Mouse (Mus musculus): ENCODE results near the gene Bcl11a. TPM values are rescaled to one million over a fixed set of nuclear protein-coding genes. Genes with fewer than 3 reads are reported as not detected.

Gene Bcl11a
- polyA plus RNA-seq, 1 experiment from 2014 or later, result 0.95 TPM

DNA sequence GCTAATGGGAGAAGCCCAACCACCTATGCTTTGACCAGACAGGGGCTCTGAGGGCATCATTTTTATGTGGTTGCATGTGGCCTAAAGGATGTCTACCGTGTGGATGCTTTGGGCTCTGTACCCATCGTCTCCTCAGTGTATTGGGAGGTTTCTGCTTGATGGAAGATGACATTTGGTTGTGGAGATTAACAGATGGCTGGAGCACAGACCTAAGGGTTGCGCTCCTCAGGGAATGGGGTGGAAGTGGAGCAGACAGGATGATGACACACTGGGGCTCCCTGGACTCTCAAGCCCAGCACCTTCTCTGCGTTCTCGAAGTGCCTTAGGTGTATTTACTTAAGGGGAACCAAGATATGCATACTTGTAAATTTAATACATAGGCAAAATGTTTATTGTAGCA, 56.1 kb downstream of the Bcl11a start:
- Histone ChIP-seq H3K4me1 (replicated peaks; ENCODE audit: insufficient read depth, low read length) (no peaks in the 10 kb centered on the region), H3K9ac (ENCODE audit: low read depth, low read length) (no peak overlapping the region), H3K4me2 (ENCODE audit: low read length) (no peak overlapping the region), H3K9me3 (replicated peaks; ENCODE audit: low read length) (no peaks in the 10 kb centered on the region), H3K27me3 (ENCODE audit: insufficient read depth, low read length) (no peaks in the 10 kb centered on the region), H3K27ac (no peak overlapping the region), H3K4me3 (replicated peaks; ENCODE audit: low read depth, low read length) (no peak overlapping the region), H3K36me3 (ENCODE audit: insufficient read depth, low read length) (no peaks in the 10 kb centered on the region)
- no peak for TF ChIP-seq CTCF (IDR thresholded peaks at IDR 0.05; ENCODE audit: low read depth)
- DNase-seq (ENCODE audit: low spot score), result no peak
- no peak for ATAC-seq (replicated peaks; ENCODE audit: low FRiP score, low read depth)
- WGBS, result 89% methylated on average over 5 of the region's 5 CpGs

GRCm38 (mm10) chr11:24135244-24135643, 57.4 kb downstream of the Bcl11a start:
- no peaks in the 10 kb centered on the region for H3K27me3 ChIP-seq (ENCODE audit: insufficient read depth, low read length)
- H3K9ac ChIP-seq (ENCODE audit: low read depth, low read length), result no peak overlapping the region
- no peaks in the 10 kb centered on the region for H3K36me3 ChIP-seq (ENCODE audit: insufficient read depth, low read length)
- TF ChIP-seq CTCF (IDR thresholded peaks at IDR 0.05; ENCODE audit: low read depth), result no peak
- 64% methylated on average over 2 of the region's 2 CpGs for WGBS
- H3K9me3 ChIP-seq (replicated peaks; ENCODE audit: low read length), result no peaks in the 10 kb centered on the region
- H3K27ac ChIP-seq, result no peak overlapping the region
- no peak overlapping the region for H3K4me2 ChIP-seq (ENCODE audit: low read length)
- H3K4me1 ChIP-seq (replicated peaks; ENCODE audit: insufficient read depth, low read length), result no peaks in the 10 kb centered on the region
- no peak for ATAC-seq (replicated peaks; ENCODE audit: low FRiP score, low read depth)
- DNase-seq (ENCODE audit: low spot score), result no peak
- H3K4me3 ChIP-seq (replicated peaks; ENCODE audit: low read depth, low read length), result no peak overlapping the region

GRCm38 (mm10) chr11:24136084-24136785, 58.4 kb downstream of the Bcl11a start:
- Histone ChIP-seq H3K4me2 (ENCODE audit: low read length) (no peak overlapping the region), H3K4me3 (replicated peaks; ENCODE audit: low read depth, low read length) (no peak overlapping the region), H3K9ac (ENCODE audit: low read depth, low read length) (no peak overlapping the region), H3K27me3 (ENCODE audit: insufficient read depth, low read length) (no peaks in the 10 kb centered on the region), H3K36me3 (ENCODE audit: insufficient read depth, low read length) (no peaks in the 10 kb centered on the region), H3K4me1 (replicated peaks; ENCODE audit: insufficient read depth, low read length) (no peaks in the 10 kb centered on the region), H3K27ac (no peak overlapping the region), H3K9me3 (replicated peaks; ENCODE audit: low read length) (no peaks in the 10 kb centered on the region)
- no peak for TF ChIP-seq CTCF (IDR thresholded peaks at IDR 0.05; ENCODE audit: low read depth)
- 68% methylated on average over 6 of the region's 6 CpGs for WGBS
- DNase-seq (ENCODE audit: low spot score) (no peak), ATAC-seq (replicated peaks; ENCODE audit: low FRiP score, low read depth) (no peak)

DNA sequence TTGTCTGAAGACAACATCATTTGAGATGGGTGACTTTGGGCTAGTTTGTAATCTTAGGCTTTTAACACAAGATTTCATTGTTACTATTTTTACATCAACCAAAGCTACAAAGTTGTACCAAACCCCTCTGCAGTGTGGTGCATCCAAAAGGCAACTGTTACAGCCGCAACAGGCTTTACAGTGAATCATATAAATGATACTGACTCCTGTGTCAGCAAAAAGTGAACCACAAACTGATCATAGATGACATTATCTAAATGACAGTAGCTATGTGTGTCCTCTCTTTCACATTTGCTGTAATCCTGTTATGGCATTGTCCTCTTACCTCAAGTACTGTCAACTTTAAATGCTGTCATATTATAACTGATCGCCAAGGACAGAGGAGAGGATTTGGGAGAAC, 60.0 kb downstream of the Bcl11a start:
- Histone ChIP-seq H3K9me3 (replicated peaks; ENCODE audit: low read length) (no peaks in the 10 kb centered on the region), H3K27me3 (ENCODE audit: insufficient read depth, low read length) (no peaks in the 10 kb centered on the region), H3K4me3 (replicated peaks; ENCODE audit: low read depth, low read length) (no peak overlapping the region), H3K36me3 (ENCODE audit: insufficient read depth, low read length) (no peaks in the 10 kb centered on the region), H3K27ac (no peak overlapping the region), H3K9ac (ENCODE audit: low read depth, low read length) (no peak overlapping the region), H3K4me1 (replicated peaks; ENCODE audit: insufficient read depth, low read length) (no peaks in the 10 kb centered on the region), H3K4me2 (ENCODE audit: low read length) (no peak overlapping the region)
- 96% methylated on average over 2 of the region's 2 CpGs for WGBS
- DNase-seq (ENCODE audit: low spot score) (no peak), ATAC-seq (replicated peaks; ENCODE audit: low FRiP score, low read depth) (no peak)
- TF ChIP-seq CTCF (IDR thresholded peaks at IDR 0.05; ENCODE audit: low read depth), result no peak

DNA sequence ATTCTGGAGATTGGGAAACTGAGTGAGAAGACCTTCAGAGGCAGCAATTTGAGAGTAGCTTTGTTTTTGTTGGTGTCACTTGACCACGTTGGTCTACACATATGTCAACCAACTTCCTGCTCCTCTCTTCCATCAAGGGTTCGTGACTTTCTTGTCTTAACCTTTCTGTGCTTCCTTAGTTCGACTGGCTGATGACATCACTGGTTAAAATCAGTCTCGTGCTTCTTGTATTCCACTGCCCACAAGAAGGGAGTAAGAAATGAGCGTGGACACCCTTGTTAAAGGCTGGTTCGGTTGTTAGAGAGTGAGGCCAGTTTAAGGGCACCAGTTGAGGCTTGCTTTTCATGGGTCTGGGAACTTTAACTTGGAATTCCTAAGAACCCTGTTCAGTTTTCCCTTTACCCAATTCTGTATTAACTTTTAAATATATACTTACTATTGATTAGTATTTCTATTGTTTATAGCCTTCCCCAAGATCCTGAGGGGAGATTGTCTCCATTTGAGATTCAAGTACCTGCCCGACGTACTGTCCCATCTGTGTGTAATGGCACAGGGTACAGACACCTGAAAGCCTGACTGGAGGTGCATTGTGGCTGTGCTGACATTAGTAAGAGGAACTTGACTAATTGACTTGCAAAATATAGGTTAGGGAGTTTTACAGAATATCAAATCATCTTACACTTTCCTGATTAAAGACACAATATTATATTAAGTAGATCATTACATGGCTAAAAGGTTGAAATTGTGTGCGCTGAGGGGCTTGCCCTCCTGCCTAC, 60.9 kb downstream of the Bcl11a start:
- no peak for ATAC-seq (replicated peaks; ENCODE audit: low FRiP score, low read depth)
- Histone ChIP-seq H3K9me3 (replicated peaks; ENCODE audit: low read length) (no peaks in the 10 kb centered on the region), H3K4me2 (ENCODE audit: low read length) (no peak overlapping the region), H3K4me3 (replicated peaks; ENCODE audit: low read depth, low read length) (no peak overlapping the region), H3K27me3 (ENCODE audit: insufficient read depth, low read length) (no peaks in the 10 kb centered on the region), H3K36me3 (ENCODE audit: insufficient read depth, low read length) (no peaks in the 10 kb centered on the region), H3K4me1 (replicated peaks; ENCODE audit: insufficient read depth, low read length) (no peaks in the 10 kb centered on the region), H3K9ac (ENCODE audit: low read depth, low read length) (no peak overlapping the region), H3K27ac (no peak overlapping the region)
- WGBS, result 73% methylated on average over 9 of the region's 9 CpGs
- no peak for DNase-seq (ENCODE audit: low spot score)
- TF ChIP-seq CTCF (IDR thresholded peaks at IDR 0.05; ENCODE audit: low read depth), result no peak

DNA sequence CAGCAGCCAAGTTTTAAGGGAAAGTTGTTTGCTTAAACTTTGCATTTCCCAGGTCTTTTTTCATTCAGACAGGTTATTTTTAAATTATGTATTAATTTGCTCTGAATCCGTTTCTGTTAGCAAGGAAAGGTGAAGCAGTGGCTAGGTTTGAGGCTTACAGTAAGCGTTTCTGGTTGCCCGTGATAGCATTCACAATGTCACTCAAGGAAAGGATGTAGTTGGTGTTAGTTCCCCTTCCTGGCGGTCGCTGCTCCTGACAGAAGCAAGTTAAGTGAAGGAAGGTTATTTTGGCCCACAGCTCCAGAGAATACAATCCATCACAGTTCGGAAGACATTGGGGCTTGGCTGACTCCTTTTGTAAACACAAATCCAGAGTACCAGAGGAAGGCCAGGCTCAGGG, 61.6 kb downstream of the Bcl11a start:
- Histone ChIP-seq H3K9ac (ENCODE audit: low read depth, low read length) (no peak overlapping the region), H3K9me3 (replicated peaks; ENCODE audit: low read length) (no peaks in the 10 kb centered on the region), H3K4me3 (replicated peaks; ENCODE audit: low read depth, low read length) (no peak overlapping the region), H3K27me3 (ENCODE audit: insufficient read depth, low read length) (no peaks in the 10 kb centered on the region), H3K36me3 (ENCODE audit: insufficient read depth, low read length) (no peaks in the 10 kb centered on the region), H3K27ac (no peak overlapping the region), H3K4me2 (ENCODE audit: low read length) (no peak overlapping the region), H3K4me1 (replicated peaks; ENCODE audit: insufficient read depth, low read length) (no peaks in the 10 kb centered on the region)
- no peak for TF ChIP-seq CTCF (IDR thresholded peaks at IDR 0.05; ENCODE audit: low read depth)
- DNase-seq (ENCODE audit: low spot score) (no peak), ATAC-seq (replicated peaks; ENCODE audit: low FRiP score, low read depth) (no peak)
- WGBS, result 67% methylated on average over 6 of the region's 6 CpGs

Data from kidney, postnatal 0 days (tissue).